8 mouse cellular contexts compared by ENCODE assay signal in the genomic region with DNA sequence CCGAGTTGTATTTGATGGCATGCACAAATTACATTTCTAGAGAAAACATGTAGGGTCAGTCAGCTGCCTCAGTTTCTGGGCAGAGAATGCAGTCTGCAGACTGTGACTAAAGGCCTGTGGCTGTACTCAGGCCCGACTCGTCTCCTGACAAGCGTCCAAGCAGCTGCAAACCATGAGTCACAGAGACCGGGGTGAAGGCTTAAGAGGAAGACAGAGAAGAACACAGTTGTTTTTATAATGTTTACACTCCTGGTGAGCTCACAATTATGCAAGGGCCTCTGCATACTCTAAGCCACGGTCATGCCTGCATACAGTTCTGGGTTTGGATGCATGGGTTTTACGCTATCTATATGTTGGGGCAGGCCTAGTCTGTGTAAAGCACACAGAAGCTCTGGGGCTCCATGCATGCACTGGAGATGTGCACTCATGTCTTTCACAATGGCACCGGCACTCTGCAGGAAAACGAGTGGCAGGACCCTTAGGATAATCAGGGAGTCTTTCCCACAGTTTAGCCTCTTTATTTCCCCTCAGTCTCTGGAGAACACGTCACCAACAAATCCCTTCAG. TPM values are rescaled to one million over a fixed set of nuclear protein-coding genes. Genes with fewer than 3 reads are reported as not detected.
DNase-seq lines count a peak whose midpoint lies in the region; ATAC-seq and TF ChIP-seq lines count a peak whose summit lies in the region.
"Had no signal": no experiment of that assay in that cellular context is flagged by ENCODE, and none has a peak within 500 bp of the region (broad histone marks: within the 10 kb centered on the region; RNA-seq: fewer than 3 reads in every experiment).

No protein-coding gene starts in this region.

- no peaks in the 10 kb centered on the region for H3K27me3 ChIP-seq in embryonic facial prominence, embryonic 13.5 days
- no peaks in the 10 kb centered on the region for H3K27me3 ChIP-seq in heart, embryonic 12.5 days (replicated peaks)
- H3K27me3 ChIP-seq in lung, embryonic 14.5 days (ENCODE audit: insufficient read depth, low read length), result no peaks in the 10 kb centered on the region

- peak; percentile 90 for DNase-seq in adrenal gland, adult 2 months
- peak; percentile 78 for DNase-seq in lung, embryonic 14.5 days
- no peak for DNase-seq in cerebellum, adult 9-11 months
- DNase-seq in left cerebral cortex, postnatal 36 days (ENCODE audit: low spot score in 2 of 2), result no peak

- intact Hi-C loops in left cerebral cortex, postnatal 36 days (cut with DNase I), result no loop called here

- peaks cover 27% of the 10 kb centered on the region for H3K36me3 ChIP-seq in embryonic facial prominence, embryonic 13.5 days
- peaks cover 9% of the 10 kb centered on the region for H3K36me3 ChIP-seq in heart, embryonic 12.5 days
- H3K36me3 ChIP-seq in lung, embryonic 14.5 days (ENCODE audit: insufficient read depth), result peaks cover 22% of the 10 kb centered on the region; the same call in 1 of the 2 replicates

- H3K4me3 ChIP-seq in embryonic facial prominence, embryonic 13.5 days, result no peak overlapping the region
- H3K4me3 ChIP-seq in heart, embryonic 12.5 days, result no peak overlapping the region
- no peak overlapping the region for H3K4me3 ChIP-seq in lung, embryonic 14.5 days (ENCODE audit: low read depth, low read length)

- 32% methylated on average over 10 of the region's 10 CpGs for WGBS in embryonic facial prominence, embryonic 13.5 days
- WGBS in heart, embryonic 12.5 days, result 33% methylated on average over 10 of the region's 10 CpGs
- 43% methylated on average over 10 of the region's 10 CpGs for WGBS in lung, embryonic 14.5 days

- peaks cover 81% of the 10 kb centered on the region for H3K4me1 ChIP-seq in embryonic facial prominence, embryonic 13.5 days
- peaks cover 70% of the 10 kb centered on the region for H3K4me1 ChIP-seq in heart, embryonic 12.5 days (replicated peaks)
- H3K4me1 ChIP-seq in lung, embryonic 14.5 days (ENCODE audit: insufficient read depth), result 0 out of 2 replicates have a peak, but pooled peaks cover 3% of the 10 kb centered on the region

- no peak for TF ChIP-seq CTCF in lung, embryonic 14.5 days (IDR thresholded peaks at IDR 0.05; ENCODE audit: low read depth)

- H3K27ac ChIP-seq in embryonic facial prominence, embryonic 13.5 days, result peak overlapping the region; percentile 76
- H3K27ac ChIP-seq in heart, embryonic 12.5 days (ENCODE audit: poor library complexity, severe bottlenecking), result peak overlapping the region; percentile 80
- H3K27ac ChIP-seq in lung, embryonic 14.5 days (ENCODE audit: low read depth), result peak overlapping the region; percentile 61

- peak overlapping the region; percentile 46; the same call in 1 of the 2 replicates for H3K9ac ChIP-seq in embryonic facial prominence, embryonic 13.5 days
- H3K9ac ChIP-seq in heart, embryonic 12.5 days, result 0 out of 2 replicates have a peak overlapping the region, but pooled peaks have one; percentile 11
- no peak overlapping the region for H3K9ac ChIP-seq in lung, embryonic 14.5 days

- H3K4me2 ChIP-seq in embryonic facial prominence, embryonic 13.5 days, result no peak overlapping the region; the same call in 1 of the 2 replicates
- H3K4me2 ChIP-seq in heart, embryonic 12.5 days, result peak overlapping the region; percentile 47
- H3K4me2 ChIP-seq in lung, embryonic 14.5 days, result no peak overlapping the region

- no peaks in the 10 kb centered on the region for H3K9me3 ChIP-seq in embryonic facial prominence, embryonic 13.5 days
- no peaks in the 10 kb centered on the region for H3K9me3 ChIP-seq in heart, embryonic 12.5 days (replicated peaks)
- no peaks in the 10 kb centered on the region for H3K9me3 ChIP-seq in lung, embryonic 14.5 days (ENCODE audit: low read depth, low read length)

- no peak for ATAC-seq in embryonic facial prominence, embryonic 13.5 days (ENCODE audit: insufficient number of reproducible peaks, insufficient read depth, low FRiP score, low TSS enrichment, low read depth)
- no peak for ATAC-seq in heart, embryonic 12.5 days (ENCODE audit: insufficient number of reproducible peaks, low FRiP score)
- ATAC-seq in lung, embryonic 14.5 days (ENCODE audit: insufficient read depth), result peak; percentile 67
- no peak for ATAC-seq in CD4-positive, CD25-positive, alpha-beta regulatory T cell, adult 4 months

RNA-seq across cellular contexts. Expression of a gene that starts 39.8 kb away (rescaled TPM):
- total RNA-seq in adrenal gland, adult 2 months (2021), result 10 to 100 TPM; 29.1 to 48.4 TPM
- 13.5 and 16.5 TPM in 2 replicates for polyA plus RNA-seq in adrenal gland, adult 2 months (2012; rRNA removed)
- polyA plus RNA-seq in embryonic facial prominence, embryonic 13.5 days (2015; fragmentation: Nextera tagmentation; extraction: Ambion mirVana), result 8.7 and 9.4 TPM in 2 replicates
- 6.8 and 7.3 TPM in 2 replicates for polyA plus RNA-seq in heart, embryonic 12.5 days (2016; fragmentation: Nextera tagmentation; extraction: Ambion mirVana)
- 7.5 and 7.9 TPM in 2 replicates for polyA plus RNA-seq in lung, embryonic 14.5 days (2014; fragmentation: Nextera tagmentation; extraction: Ambion mirVana)
- 1 to 10 TPM in 1 of 2 experiments, under 1 TPM in 1; 0.73 to 1.0 TPM for polyA plus RNA-seq in CD4-positive, CD25-positive, alpha-beta regulatory T cell, adult 4 months (2017; shearing (Covaris generic))
- total RNA-seq in left cerebral cortex, postnatal 36 days (2021), result 10 to 100 TPM; 36.9 to 41.2 TPM
- total RNA-seq: common myeloid progenitor, adult 5-6 weeks had no signal

RNA-seq across cellular contexts. Expression of a gene that starts 41.0 kb away (rescaled TPM):
- under 1 TPM; 0.20 to 0.24 TPM for total RNA-seq in adrenal gland, adult 2 months (2021)
- polyA plus RNA-seq in adrenal gland, adult 2 months (2012; rRNA removed), result 0.04 and 0.13 TPM in 2 replicates
- 0.10 TPM in 1 of 2 replicates, not detected in the other for polyA plus RNA-seq in embryonic facial prominence, embryonic 13.5 days (2015; fragmentation: Nextera tagmentation; extraction: Ambion mirVana)
- 0.27 and 0.46 TPM in 2 replicates for polyA plus RNA-seq in heart, embryonic 12.5 days (2016; fragmentation: Nextera tagmentation; extraction: Ambion mirVana)
- polyA plus RNA-seq in lung, embryonic 14.5 days (2014; fragmentation: Nextera tagmentation; extraction: Ambion mirVana), result 0.07 and 0.17 TPM in 2 replicates
- 10 to 100 TPM; 19.4 to 43.3 TPM for polyA plus RNA-seq in CD4-positive, CD25-positive, alpha-beta regulatory T cell, adult 4 months (2017; shearing (Covaris generic))
- total RNA-seq in left cerebral cortex, postnatal 36 days (2021), result under 1 TPM; 0.27 to 0.86 TPM
- total RNA-seq: common myeloid progenitor, adult 5-6 weeks had no signal

Comparison
In these comparisons a context has a peak if more than half of its experiments do, and no peak if none do; other contexts are left out.
1. DNase-seq: peak in adrenal gland, adult 2 months (single experiment) and lung, embryonic 14.5 days (single experiment); none in cerebellum, adult 9-11 months (single experiment) and left cerebral cortex, postnatal 36 days (0 of 2).
2. RNA of a gene that starts 41.0 kb away (polyA plus RNA-seq): 19.4 to 43.3 TPM in CD4-positive, CD25-positive, alpha-beta regulatory T cell, adult 4 months; 0.27 to 0.46 TPM in heart, embryonic 12.5 days, 0.07 to 0.17 TPM in lung, embryonic 14.5 days, 0.10 TPM in embryonic facial prominence, embryonic 13.5 days and 0.04 to 0.13 TPM in adrenal gland, adult 2 months; every median in the first group is over 10 times any median in the second.
3. Peak in every context shown above with its lines, with median percentiles within 50 percentile points of each other: H3K27ac ChIP-seq.